Mouse (Mus musculus) hindbrain, embryonic 16.5 days (tissue): ENCODE measurements around the gene Flnb. TPM values are rescaled to one million over a fixed set of nuclear protein-coding genes. Genes with fewer than 3 reads are reported as not detected.

Experiments
- ATAC-seq: fragments of 200-750 bp; cut with Nextera tagmentation; 2 replicates; pipeline ENCODE4 v1.8.0; 2017; ENCODE audit warnings: moderate TSS enrichment, moderate library complexity
- H3K27ac ChIP-seq: fragments of 300-500 bp; sonication (generic); 2 replicates; pipeline ENCODE4 v1.5.1; 2014; ENCODE audit warnings: low read depth, mild to moderate bottlenecking, control low read depth, low read length, moderate library complexity
- H3K27me3 ChIP-seq: fragments of 300-500 bp; sonication (generic); replicated peaks from 2 replicates; pipeline ENCODE4 v1.6.1; 2014; ENCODE audit warnings: low read length; ENCODE audit not compliant: control insufficient read depth, insufficient read depth
- H3K36me3 ChIP-seq: fragments of 300-500 bp; sonication (generic); 2 replicates; pipeline ENCODE4 v1.6.1; 2014; ENCODE audit warnings: mild to moderate bottlenecking, low read length, moderate library complexity, mixed read lengths; ENCODE audit not compliant: control insufficient read depth, insufficient read depth
- H3K4me1 ChIP-seq: fragments of 300-500 bp; sonication (generic); 2 replicates; pipeline ENCODE4 v1.6.1; 2014; ENCODE audit warnings: low read depth, low read length; ENCODE audit not compliant: control insufficient read depth, insufficient read depth
- H3K4me2 ChIP-seq: fragments of 300-500 bp; sonication (generic); 2 replicates; pipeline ENCODE4 v1.6.1; 2014; ENCODE audit warnings: mild to moderate bottlenecking, low read length, control low read depth, moderate library complexity
- H3K4me3 ChIP-seq: fragments of 300-500 bp; sonication (generic); 2 replicates; pipeline ENCODE4 v1.5.1; 2014; ENCODE audit warnings: mild to moderate bottlenecking, low read length, control low read depth, moderate library complexity
- H3K9ac ChIP-seq: fragments of 300-500 bp; sonication (generic); 2 replicates; pipeline ENCODE4 v1.6.1; 2014; ENCODE audit warnings: low read depth, mild to moderate bottlenecking, control low read depth, low read length, moderate library complexity
- H3K9me3 ChIP-seq: fragments of 300-500 bp; sonication (generic); 2 replicates; pipeline ENCODE4 v1.6.1; 2014; ENCODE audit warnings: mild to moderate bottlenecking, low read length, moderate library complexity; ENCODE audit not compliant: control insufficient read depth
- WGBS: fragments of 180-500 bp; shearing (Covaris S2); extraction: QIAGEN DNeasy Blood & Tissue Kit; methylation state at CpG from one replicate; pipeline ENCODE4 v1.1.7; 2014; 5-methylcytosine and 5-hydroxymethylcytosine counted together
- polyA plus RNA-seq: library from polyadenylated mRNA; unstranded; fragments of >200 nt; fragmentation: Nextera tagmentation; extraction: Ambion mirVana; gene quantifications from 2 replicates; pipeline ENCODE4 v1.2.1, GENCODE M21; 2015

Gene Flnb
- 6.3 and 12.2 TPM in 2 replicates for polyA plus RNA-seq

DNA sequence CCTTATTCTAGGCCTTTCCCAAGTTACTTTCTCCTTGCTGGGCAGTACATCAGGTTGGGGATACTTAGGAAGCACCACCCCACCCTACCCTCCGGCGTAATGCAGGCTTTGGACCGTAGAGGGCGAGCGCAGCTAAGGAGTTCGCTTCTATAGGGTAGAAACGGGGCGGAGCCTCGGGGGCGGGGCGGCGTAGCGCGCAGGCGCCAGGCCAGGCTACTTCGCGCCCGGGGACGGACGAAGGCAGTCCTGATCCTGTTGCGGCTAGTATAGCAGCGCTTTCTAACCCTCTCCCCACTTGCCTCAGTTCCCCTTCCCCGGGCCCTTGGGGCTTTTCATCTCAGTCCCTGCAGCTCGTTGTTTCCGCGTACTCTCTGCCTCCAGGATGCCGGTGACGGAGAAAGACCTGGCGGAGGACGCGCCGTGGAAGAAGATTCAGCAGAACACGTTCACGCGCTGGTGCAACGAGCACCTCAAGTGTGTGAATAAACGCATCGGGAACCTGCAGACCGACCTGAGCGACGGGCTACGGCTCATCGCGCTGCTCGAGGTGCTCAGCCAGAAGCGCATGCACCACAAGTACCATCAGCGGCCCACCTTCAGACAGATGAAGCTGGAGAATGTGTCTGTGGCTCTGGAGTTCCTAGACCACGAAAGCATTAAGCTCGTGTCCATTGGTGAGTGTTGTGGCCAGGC, at the start of gene Flnb:
Gene Flnb, plus strand, starts transcription at position 188 of the 693 bp plus-strand sequence.
- peak within 1 kb of the TSS; percentile 75 for H3K4me3 ChIP-seq
- peak within 1 kb of the TSS; percentile 83 for H3K27ac ChIP-seq
- H3K4me1 ChIP-seq, result peaks cover 30% of the 10 kb centered on the region
- ATAC-seq, result peak; percentile 98
- H3K9me3 ChIP-seq, result no peaks in the 10 kb centered on the region
- H3K36me3 ChIP-seq, result no peaks in the 10 kb centered on the region
- no peaks in the 10 kb centered on the region for H3K27me3 ChIP-seq
- under 1% methylated on average over 49 of the region's 49 CpGs for WGBS
- peak within 1 kb of the TSS; percentile 83 for H3K4me2 ChIP-seq
- peak within 1 kb of the TSS; percentile 84 for H3K9ac ChIP-seq

DNA sequence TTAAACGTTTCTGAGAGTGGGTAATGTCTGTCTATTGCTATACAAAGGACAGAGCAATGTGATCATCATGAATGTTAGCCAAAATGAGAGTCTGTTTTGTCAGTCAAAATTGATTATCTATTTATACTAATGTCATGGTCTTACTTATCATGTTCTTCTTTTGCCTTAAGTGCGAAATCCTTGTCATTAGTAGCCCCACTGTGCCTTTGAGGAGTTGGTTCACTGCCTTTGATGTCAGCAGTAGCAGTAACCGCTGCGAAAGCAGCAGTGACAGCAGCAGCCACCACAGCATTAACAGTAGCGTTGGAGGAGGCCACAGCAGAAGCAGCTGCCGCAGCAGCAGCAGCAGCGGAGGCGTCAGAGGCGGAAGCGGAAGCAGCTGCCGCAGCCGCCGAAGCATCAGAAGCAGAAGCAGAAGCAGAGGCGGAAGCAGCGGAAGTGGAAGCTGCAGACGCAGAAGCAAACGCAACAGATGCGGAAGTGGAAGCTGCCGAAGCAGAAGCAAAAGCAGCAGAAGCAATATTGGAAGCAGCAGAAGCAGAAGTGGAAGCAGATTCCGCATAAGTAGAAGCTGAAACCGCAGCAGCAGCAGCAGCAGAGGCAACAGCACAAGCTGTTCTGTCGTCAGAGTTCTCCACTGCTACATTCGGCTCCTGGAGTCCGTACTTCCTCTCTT, 43.9 kb upstream of the Flnb start:
- H3K9ac ChIP-seq, result peak overlapping the region; percentile 63
- no peaks in the 10 kb centered on the region for H3K27me3 ChIP-seq
- H3K36me3 ChIP-seq, result no peaks in the 10 kb centered on the region
- ATAC-seq, result peak; percentile 93
- H3K4me3 ChIP-seq, result peak overlapping the region; percentile 49
- H3K4me2 ChIP-seq, result peak overlapping the region; percentile 61
- 47% methylated on average over 24 of the region's 24 CpGs for WGBS
- H3K27ac ChIP-seq, result peak overlapping the region; percentile 75
- no peaks in the 10 kb centered on the region for H3K4me1 ChIP-seq
- no peaks in the 10 kb centered on the region for H3K9me3 ChIP-seq

DNA sequence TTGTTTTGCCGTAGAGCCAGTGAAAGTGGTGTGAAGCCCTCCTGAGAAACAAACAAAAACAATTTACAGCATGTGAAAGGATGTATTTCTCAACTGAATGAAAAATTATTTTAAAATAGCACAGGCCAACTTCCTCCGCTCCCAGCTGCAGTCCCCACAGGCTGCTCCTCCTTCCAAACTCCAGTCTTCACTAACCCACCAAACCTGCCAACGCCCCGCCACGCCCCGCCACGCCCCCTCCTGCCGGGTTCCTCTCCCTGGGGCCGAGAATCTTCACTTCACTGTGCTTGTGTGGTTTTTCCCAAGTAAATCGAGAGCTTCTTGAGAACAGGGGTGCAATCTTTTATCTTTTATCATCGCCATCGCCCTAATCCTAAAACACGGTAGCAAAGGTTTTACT, 31.7 kb upstream of the Flnb start:
- Histone ChIP-seq H3K9ac (no peak overlapping the region), H3K4me3 (no peak overlapping the region)
- WGBS, result 46% methylated on average over 13 of the region's 13 CpGs

DNA sequence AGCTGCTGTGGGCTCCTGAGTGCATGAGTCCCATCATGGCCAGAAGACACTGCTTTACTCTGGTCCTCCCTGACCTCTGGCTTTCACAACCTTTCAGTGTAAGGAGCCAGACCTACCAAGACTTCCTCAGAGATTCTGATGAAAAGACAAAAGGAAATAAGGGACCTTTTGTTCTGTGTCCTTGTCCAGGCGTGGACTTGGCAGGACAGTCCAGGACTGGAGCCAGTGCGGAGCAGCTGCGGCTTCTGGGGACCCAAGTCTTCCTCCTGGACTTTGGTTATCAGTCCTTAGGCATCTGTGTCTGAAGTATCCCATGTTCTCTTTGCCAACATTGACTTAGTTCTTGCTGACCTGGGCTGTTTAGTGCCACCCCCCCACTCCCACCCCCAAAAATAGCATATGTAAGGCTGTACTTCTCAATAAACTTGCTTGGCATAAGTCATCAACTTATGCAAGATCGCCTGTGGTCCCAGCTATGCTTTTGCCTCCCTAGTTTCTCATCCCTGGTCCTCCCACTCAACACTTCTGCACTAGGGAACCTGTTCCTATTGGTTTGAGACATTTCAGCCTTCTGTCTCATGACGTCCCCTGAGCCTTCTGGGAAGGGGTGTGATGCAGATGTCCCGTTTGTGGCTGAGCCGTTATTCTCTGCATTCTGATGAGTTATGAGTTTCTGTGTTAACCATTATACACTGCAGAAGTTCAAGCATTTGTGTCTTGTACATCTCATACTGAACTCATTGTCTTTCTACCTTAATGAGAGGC, 28.3 kb upstream of the Flnb start:
- no peak for ATAC-seq
- no peak overlapping the region for H3K4me2 ChIP-seq
- 85% methylated on average over 7 of the region's 7 CpGs for WGBS
- H3K9ac ChIP-seq, result no peak overlapping the region
- H3K9me3 ChIP-seq, result no peaks in the 10 kb centered on the region
- H3K27me3 ChIP-seq, result no peaks in the 10 kb centered on the region
- H3K4me1 ChIP-seq, result peaks cover 3% of the 10 kb centered on the region; the same call in 1 of the 2 replicates
- no peak overlapping the region for H3K4me3 ChIP-seq
- H3K36me3 ChIP-seq, result no peaks in the 10 kb centered on the region
- H3K27ac ChIP-seq, result no peak overlapping the region

More for the DNA sequence above, 31.7 kb upstream of the Flnb start:
- Histone ChIP-seq H3K4me2 (no peak overlapping the region), H3K27ac (no peak overlapping the region), H3K9me3 (no peaks in the 10 kb centered on the region), H3K27me3 (no peaks in the 10 kb centered on the region), H3K4me1 (peaks cover 2% of the 10 kb centered on the region; the same call in 1 of the 2 replicates), H3K36me3 (no peaks in the 10 kb centered on the region)
- ATAC-seq, result no peak

DNA sequence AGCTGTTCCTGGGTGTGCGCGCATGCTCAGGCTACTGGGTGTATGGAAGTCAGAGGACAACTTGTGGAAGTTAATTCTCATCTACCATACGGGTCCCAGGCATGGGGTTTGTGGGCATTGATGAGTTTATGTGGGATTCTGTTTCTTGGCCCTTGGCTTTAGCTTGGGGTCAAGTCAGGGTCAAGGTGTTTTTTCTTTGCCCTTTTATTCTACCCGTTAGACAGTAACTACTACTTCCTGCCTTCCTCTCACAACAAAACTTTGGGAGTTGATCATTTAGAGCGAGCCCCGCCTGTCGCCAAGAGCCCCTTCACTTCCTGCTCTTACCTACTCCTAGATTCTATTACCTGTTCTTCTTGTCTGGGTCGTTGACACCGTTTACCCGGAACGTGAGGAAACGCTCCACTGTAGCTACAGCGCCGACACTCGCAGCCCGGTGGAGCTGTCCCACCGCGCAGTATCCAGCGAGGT, 26.7 kb upstream of the Flnb start:
- peak overlapping the region; percentile 52 for H3K4me3 ChIP-seq
- H3K36me3 ChIP-seq, result no peaks in the 10 kb centered on the region
- peaks cover 3% of the 10 kb centered on the region; the same call in 1 of the 2 replicates for H3K4me1 ChIP-seq
- peak overlapping the region; percentile 68 for H3K9ac ChIP-seq
- no peaks in the 10 kb centered on the region for H3K9me3 ChIP-seq
- ATAC-seq, result no peak
- peak overlapping the region; percentile 90 for H3K4me2 ChIP-seq
- 11% methylated on average over 19 of the region's 19 CpGs for WGBS
- no peak overlapping the region; the same call in 1 of the 2 replicates for H3K27ac ChIP-seq
- no peaks in the 10 kb centered on the region for H3K27me3 ChIP-seq

DNA sequence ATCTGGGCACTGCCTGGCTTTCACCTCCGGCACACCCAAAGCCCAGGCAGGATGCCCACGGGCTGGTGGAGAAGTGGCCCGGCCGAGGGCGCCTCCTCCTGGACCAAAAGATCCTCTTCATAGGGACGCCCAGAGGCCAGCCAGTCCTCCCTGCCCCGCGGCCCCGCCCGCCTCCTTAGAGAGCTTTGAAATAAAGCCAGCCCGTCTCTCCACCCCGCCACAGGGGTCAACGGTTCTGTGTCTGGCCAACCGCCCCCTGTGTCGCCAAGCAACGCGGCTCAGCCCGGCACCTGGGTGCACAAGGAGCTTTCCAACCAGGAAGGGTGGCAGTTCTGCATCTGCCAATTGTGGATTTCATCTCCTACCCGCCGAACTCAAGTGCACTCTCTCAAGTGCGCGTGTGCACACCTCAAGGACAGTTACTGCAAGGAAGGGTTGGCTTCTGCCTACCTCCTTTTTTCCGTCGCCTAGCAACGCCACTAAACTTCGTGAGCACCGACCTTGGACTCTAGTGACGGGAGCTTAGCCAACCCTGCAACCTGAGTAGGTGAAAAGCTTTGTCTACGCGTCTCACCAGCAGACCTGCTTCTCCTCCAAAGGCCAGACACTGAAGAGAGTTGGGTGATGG, 26.1 kb upstream of the Flnb start, which contains the start of gene Gm26661:
Gene Gm26661, plus strand, starts transcription at position 56 of the 628 bp plus-strand sequence.
- peak within 1 kb of the TSS; percentile 36; the same call in 1 of the 2 replicates for H3K27ac ChIP-seq

DNA sequence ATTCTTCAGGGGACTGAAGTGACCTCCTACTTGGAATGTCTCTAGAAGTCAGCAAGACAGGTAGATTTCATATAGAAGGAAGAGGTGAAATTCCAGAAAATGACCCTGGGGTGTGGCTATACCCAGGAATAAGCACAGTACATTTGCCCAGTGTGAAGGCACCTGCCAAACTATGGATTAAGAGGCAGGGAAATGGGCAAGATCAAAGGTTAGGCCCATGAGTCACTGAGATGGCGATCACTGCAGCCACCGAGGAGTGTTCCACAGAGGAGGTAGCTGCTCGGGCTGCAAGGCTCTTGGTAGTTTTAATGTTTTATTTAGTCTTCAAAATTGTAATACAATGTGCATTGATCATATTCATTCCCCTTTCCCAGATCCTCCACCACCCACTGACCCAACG, 21.8 kb upstream of the Flnb start:
- Histone ChIP-seq H3K9ac (no peak overlapping the region), H3K4me1 (peaks cover 2% of the 10 kb centered on the region; the same call in 1 of the 2 replicates), H3K4me3 (no peak overlapping the region), H3K9me3 (peaks cover 2% of the 10 kb centered on the region), H3K27me3 (no peaks in the 10 kb centered on the region), H3K4me2 (no peak overlapping the region), H3K27ac (no peak overlapping the region), H3K36me3 (no peaks in the 10 kb centered on the region)
- 88% methylated on average over 4 of the region's 4 CpGs for WGBS
- ATAC-seq, result no peak

More for the DNA sequence above, 26.1 kb upstream of the Flnb start, which contains the start of gene Gm26661:
- Histone ChIP-seq H3K4me3 (peak within 1 kb of the TSS; percentile 52), H3K4me1 (peaks cover 3% of the 10 kb centered on the region; the same call in 1 of the 2 replicates), H3K9me3 (no peaks in the 10 kb centered on the region), H3K36me3 (no peaks in the 10 kb centered on the region), H3K27me3 (no peaks in the 10 kb centered on the region), H3K4me2 (peak within 1 kb of the TSS; percentile 90), H3K9ac (peak within 1 kb of the TSS; percentile 68)
- peak; percentile 94 for ATAC-seq
- WGBS, result 1% methylated on average over 30 of the region's 30 CpGs

DNA sequence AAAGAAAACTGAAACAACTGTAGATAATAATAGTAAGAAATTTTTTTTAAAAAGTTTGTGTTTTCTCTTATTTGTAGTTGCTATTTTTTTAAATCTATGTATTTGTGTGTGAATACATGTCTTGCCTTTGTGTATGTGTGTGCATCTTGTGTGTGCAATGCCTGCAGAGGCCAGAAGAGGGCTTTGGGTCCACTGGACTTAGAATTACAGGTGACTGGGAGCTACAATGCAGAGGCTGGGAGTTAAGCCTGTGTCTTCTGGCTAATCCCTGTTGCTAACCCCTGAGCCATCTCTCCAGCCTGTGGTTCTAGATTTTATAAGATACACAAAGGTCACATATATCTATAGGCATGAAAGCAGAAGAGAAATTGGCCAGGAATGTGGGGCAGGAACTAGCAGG, 17.1 kb upstream of the Flnb start:
- no peak for ATAC-seq
- no peaks in the 10 kb centered on the region for H3K27me3 ChIP-seq
- H3K4me1 ChIP-seq, result no peaks in the 10 kb centered on the region
- no peak overlapping the region for H3K27ac ChIP-seq
- H3K36me3 ChIP-seq, result no peaks in the 10 kb centered on the region
- no peak overlapping the region for H3K4me3 ChIP-seq
- H3K9me3 ChIP-seq, result peaks cover 2% of the 10 kb centered on the region
- H3K4me2 ChIP-seq, result no peak overlapping the region
- H3K9ac ChIP-seq, result no peak overlapping the region
